Mouse (Mus musculus) thymus, adult 18-20 months (tissue): ENCODE results near the gene Plekhg1.
A peak's percentile ranks its signal among the peaks of the same experiment; 100 is the strongest.

ENCODE experiments used
- DNase-seq, 2 experiments: peaks; one replicate each; pipeline ENCODE4 v3.0.0; 2022; ENCODE audit warnings: mixed read lengths in 2 of 2

The Plekhg1 gene

DNA sequence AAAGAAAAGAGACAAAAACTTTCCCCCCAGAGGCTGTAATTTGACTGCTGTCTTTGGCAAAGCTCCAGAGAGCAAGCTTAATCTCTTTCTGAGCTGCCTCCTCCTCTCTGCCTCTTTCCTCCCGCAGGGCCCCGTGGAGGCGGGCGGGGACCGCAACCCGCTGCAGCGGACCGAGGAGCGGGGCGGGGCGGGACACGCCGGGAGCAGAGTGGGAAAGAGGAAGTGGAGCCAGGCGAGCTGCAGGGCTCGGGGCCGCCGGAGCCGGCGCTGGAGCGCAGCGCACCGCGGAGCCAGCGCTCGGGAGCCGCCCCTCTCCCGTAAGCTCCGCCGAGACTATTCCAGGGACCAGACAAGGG, at the start of gene Plekhg1:
Plekhg1 (plus strand) TSS at position 217 of the 356 bp plus-strand sequence.
- DNase-seq: peak in 1 of 2 experiments; percentile 6

DNA sequence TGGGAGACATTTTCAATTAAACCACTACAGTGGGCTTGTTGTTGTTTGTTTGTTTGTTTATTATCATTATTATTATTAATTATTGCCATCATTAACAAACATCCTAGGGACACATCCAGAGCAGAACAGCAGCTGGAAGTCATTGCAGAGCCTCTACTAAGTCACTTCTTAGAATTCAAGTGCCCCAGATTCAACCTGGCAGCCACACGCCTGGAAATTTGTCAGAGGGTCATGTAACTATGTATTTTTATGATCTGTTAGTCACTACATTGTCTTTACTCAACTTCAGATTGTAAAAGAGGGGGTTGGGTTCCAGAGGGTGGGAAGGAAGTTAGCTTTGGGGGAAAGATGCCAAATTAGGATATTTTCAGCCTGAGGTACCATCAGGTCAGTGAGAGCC, 47.4 kb upstream of the Plekhg1 start:
- DNase-seq: no peak

DNA sequence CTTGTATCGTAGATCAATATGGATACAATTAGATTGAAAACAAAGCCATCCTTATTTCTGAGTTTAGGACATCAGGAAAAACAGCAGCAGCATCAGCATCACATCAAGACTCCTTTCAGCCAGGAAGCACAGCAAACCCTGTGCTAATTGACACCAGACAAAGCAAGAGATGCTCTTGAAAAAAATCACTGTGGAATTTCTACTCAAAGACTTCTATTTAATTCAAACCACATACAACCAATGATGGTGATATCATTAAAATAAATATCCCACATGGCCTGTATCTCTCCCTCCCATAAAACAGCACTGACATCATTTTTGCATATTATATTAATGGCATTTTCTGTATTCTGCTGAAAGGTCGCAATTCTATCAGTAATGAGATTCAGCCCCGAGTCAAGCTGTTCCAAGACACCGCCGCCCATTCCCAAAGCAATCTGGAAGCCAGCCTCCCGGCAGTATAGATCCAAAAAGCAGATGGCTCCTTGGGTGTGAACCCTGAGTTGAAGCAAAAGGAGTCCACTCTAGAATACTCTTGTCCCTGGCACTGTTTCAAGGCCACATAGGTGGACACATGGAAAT, 46.4 kb upstream of the Plekhg1 start:
- DNase-seq: no peak

DNA sequence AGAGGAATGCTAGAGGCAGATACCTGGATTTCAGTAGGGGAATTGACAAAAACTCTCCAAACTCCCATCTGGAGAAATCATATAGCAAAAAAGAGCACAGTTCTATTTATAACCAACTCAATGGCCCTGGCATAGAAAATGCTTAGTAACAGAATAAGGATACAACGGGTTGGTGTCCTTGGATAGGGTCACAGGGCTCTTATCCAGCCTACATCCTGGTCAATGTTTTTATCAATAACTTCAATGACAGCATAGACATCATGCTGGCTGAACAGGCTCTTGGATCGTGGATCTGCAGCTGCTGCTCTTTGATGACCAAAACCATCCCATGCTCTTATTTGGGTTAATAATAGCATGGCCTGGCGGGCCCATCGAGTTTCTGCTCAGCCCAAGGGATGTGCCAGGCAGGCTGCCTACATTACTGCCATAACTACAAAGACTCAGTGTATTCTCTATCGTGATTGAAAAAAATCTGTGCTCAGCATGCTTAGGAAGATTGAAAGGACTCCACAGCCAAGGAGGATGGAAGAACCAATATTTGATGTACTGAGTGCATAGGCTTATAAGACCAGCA, 44.7 kb upstream of the Plekhg1 start:
- DNase-seq: no peak

DNA sequence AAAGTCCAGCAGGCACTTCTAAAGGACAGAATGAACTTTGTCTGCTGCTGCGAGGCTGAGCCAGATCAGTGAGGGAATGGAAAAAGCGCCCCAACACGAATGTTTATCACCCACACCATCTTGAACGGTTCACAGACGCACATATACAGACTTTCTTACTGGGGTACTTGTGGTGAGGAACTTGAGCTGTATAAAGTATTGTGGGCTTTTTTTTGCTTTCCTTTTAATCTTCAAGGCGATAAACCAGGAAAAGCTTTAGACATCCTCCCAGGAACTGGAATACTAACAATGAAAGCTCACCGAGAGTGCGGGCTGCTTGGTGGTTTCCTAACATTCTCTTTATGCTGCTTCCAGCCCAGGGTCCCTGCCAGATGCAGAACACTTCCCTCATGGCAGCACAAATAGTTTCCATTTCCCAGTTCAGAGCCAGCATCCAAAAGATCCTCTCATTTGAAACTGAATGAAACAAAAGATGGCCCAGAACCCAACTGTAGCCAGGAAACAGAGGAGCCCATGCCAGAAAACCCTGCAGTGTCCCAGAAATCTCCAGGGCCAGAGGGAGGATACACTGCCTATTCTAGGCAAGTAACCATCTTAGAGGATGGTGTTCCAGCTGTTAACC, 43.3 kb upstream of the Plekhg1 start:
- DNase-seq: no peak

DNA sequence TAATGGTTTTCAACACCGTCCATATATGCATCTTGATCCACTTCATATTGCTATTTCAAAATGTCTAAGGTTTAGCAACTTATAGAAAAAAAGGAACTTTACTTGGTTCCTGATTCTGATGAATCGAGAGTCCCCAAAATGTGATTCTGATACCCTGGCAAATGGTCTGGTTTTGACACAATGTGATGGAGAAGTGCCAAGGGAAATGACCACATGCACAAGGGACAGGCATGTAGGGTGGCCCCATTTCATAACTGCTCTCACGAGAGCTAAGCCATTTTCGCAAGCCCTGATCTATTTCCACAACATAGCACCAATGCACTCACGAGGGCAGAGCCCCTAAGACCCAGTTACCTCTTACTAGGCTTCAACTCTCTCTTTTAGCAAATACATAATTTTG, 42.7 kb upstream of the Plekhg1 start:
- no peak for DNase-seq

DNA sequence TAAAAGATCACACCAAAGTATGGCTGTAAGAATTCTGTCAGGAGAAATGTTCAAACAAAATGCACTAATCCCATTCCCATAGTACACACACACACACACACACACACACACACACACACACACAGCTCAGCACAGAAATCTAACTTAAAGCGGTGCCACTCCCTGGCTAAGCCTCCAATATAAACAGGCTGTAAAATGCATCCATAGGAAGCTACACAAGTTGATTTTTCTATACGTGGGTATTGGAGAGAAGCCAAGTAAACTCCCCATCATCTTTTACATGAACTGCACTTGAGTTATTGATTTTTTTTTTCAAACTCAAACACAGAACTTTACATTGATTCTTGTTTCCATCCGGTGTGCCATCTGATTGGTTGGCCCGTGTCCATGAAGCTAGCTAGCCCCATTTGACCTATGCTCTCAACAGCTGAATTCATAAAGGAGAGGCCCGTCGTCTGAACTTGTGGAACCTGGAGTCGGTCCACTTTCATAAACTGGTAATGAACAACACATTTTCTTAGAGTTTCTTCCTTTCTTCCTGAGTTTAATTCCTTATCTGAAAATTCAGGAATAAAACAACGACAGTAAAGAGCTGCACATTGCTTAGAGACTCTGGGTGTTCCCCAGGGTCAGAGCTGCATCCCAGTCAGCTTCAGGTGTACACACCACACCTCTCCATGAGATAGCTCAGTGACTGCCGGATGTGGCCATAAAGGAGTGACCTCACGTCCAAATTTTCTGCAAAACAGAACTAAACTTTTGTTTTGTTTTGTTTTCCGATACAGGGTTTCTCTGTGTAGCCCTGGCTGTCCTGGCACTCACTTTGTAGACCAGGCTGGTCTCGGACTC, 39.7 kb upstream of the Plekhg1 start:
- no peak for DNase-seq

DNA sequence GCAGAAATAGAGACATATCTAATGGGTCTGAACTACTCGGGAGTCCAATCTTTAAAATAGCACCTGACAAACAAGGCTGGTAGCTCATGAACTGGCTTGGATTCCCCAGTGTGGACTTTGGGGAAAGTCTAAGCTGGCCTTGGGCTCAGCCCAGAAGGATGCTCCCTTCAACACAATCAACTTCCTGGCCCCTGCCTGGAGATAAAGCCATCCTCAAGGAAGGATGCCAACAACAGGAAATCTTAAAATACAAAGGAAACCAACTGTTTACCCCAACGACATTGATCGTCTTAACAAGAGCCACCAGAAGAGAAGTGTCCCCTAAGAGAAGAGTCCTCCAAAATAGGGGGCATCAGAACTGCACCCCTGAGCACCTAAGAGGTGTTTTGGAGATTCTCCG, 38.3 kb upstream of the Plekhg1 start:
- DNase-seq: no peak

DNA sequence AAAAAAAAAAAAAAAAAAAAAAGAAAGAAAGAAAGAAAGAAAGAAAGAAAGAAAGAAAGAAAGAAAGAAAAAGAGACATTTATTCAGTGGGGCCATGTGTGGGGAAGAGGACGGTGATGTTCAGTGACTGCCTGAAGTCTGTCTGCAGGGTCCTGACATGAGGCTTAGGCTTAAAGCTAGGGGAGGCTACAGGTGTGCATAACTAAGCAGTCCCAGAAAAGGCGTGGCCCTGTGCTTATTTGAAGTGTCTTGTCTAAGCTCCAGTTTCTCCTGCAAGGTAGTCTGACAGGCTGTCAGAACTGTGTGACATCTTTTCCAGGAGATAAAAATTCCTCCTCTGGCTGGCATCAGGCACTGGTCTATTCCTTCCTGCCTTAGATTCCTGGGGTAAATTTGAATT, 37.6 kb upstream of the Plekhg1 start:
- no peak for DNase-seq

DNA sequence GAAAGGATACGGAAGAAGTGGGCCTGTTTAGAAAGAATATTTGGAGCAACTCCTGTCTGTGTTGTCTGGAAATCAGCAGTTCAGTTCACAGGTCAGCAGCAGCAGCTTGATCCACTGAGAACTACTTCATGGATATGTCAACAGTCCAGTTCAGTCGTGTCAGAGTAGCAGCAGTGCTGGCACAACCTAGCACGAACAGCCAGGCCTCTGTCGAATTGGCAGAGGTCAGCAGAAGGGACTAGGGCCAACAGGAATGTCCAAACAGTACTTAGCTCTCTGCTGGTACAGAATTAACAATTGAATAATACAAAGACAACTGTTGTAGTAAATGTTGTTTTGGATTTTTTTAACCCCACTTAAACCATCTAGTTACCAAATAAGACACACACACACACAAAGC, 33.9 kb upstream of the Plekhg1 start:
- DNase-seq: no peak

DNA sequence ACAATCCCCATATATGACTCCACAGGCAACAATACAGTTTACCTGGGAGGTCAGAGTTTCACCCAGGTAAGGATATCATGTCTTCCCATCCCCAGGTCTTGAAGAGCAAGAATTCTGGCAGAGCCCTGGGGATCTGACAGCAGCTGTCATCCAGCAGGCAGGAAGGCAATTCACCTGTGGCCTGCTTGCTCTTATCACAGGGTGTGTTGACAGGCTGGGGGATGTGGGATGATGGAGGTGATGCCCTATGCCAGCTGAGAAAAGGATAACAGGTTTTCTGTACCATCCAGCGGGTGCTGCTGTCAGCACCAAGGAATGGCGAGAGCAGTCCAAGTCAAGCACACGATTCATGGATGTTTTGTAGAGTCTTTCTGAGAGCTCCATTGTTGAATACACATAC, 30.1 kb upstream of the Plekhg1 start:
- DNase-seq: no peak

DNA sequence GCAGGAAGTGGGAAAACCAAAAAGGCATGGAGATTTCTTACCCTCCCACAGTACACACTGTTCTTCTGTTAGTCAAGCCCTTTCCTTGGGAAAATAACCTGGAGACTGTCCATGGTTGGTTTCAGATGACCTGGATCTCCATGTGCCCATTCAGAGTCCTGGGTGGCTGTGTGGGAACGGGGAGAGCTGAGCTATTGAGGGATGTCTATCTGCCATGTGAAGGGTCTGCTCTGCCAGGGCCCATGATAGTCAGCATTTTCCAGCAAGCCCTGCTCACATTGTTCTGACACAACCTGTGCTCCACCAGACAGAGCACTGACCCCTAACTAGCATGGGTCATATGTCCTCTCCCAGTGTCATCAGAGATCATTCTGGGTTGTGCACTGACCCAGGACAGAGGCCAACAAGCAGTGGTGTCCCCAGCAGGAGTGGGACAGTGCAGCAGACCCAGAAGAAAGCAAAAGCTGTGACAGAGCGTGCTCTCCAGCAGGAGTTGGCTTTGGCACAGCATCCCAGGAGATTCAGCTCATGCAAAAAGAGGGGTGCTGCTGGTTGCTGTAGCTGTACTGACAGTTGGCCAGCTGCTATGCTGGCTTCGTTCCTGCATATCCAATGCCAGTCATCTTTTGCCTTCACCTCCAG, 24.7 kb upstream of the Plekhg1 start:
- DNase-seq: no peak

DNA sequence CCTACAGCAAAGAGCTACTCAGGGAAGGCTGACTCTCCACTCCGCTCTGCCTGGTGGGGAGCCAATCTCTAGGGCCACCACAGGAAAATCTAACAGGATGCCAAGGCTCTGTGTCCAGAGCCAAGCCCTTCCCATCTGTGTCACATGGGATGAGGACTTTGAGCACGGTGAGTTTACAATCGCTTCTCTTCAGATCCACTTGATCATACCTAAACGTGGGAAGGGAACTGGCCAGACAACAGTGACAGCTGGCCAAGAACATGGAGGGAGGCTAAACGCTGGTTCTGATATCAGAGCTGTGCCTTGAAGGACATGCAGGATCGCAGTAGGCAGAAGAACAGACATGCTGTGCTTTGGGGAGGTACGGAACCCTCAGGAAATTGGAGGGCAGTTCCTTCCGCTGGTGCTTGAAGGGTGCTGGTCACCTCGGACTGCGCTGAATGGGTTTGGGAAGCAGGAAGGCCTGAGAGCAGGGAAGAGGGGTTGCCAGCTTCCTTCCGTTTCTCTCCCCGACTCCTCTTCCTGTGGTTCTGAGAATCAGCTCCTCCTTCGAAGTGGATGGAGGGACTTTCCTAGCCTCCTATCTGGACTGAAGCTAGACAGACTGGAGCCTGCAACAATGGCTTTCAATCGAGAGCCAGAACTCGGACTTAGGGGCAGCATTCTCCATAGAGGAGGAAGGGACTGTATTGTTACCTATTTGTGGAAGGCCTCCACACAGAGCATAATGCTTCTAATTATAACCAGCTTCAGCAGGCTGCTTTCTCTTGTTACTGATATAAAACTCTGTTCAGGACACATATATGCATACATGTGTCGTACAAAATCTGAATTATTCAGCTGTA, 21.9 kb upstream of the Plekhg1 start:
- no peak for DNase-seq

DNA sequence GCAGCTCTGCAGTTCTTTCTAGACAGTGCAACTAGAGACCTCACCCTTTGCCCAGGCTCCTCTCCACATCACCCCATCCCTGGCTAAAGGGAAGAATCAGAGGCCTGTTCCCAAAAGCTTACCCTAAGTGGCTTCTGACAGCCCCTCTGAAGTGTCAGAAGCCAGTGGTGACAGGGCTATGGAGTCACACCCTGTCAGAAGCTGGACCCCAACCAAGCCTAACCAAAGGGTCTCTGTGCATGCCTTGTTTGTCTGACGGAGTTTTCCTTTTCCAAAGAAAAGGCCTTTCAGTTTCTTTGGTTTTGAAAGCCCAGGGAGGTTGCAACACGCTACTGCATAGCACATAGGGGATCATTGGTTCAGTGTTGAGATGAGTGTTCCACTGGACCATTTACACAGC, 19.9 kb upstream of the Plekhg1 start:
- DNase-seq: no peak

DNA sequence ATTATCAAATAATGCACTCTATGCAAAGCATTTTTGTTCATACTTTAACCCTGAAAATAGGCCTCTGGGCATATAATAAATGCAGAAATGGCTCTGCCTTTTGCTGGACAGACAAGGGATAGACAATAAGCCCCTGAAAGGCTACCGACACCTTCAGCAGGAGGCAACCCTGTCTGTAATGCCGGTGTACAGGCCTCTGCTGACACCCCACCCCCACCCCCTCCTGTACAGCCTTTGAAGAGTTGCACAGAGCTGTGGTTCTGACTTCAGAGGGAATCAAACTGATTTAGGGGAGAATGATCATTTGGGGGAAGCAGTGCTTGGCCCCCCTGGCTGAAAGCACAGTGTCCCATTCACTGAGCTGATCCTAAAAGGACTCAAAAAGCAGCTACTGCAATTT, 17.8 kb upstream of the Plekhg1 start:
- DNase-seq: no peak

DNA sequence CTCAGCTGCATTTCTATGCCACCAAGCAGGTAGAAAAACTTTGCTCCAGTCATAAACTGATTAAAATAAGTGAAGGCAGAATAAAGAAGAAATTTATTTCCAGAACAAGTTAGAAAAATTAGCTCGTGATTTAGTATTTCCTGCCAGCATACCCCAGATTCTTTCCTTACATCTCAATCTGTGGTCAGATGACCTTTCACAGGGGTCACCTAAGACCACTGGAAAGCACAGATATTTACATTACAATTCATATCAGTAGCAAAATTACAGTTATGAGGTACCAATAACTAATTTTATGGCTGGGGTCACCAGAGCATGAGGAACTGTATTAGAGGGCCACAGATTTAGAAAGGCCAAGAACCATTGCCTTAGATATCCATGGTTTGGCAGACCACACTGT, 15.5 kb upstream of the Plekhg1 start:
- no peak for DNase-seq

DNA sequence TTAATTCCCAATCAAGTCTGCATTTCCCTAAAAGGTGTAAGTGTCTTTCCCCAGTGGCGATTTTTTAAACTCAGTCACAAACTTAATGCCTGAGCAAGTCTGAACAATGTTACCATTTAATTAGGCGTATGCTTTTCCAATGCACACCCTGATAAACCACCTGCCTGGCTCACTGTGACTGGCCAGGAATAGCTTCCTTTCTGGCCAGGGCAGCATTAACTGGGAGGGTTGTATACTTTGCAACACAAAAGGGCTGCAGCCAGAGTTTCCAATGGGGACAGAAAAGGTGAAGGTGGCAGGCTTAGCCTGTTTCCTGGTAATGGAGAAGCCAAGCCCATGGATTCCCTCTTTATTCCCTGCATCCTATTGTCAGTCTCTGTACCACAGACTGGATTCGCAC, 10.5 kb upstream of the Plekhg1 start:
- DNase-seq: no peak

DNA sequence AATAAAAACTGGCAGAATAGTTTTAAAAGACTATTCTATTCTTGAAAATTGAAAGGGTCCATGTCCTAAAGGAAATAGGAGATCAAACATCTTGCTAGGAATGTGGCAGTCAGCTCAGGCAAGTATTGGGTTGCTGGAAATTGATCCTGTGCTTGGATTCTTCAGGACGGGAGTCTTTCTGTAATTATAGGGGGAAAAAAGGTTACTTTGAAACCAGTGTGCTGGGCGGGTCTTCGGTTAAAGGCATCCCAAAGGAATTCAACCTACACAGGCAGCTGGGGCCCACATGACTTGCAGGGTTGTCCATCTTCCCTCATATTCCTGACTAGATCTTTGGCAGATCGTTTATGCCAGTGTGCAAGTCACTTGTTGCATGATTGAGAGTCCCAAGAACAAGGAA, 9.8 kb upstream of the Plekhg1 start:
- DNase-seq: no peak

DNA sequence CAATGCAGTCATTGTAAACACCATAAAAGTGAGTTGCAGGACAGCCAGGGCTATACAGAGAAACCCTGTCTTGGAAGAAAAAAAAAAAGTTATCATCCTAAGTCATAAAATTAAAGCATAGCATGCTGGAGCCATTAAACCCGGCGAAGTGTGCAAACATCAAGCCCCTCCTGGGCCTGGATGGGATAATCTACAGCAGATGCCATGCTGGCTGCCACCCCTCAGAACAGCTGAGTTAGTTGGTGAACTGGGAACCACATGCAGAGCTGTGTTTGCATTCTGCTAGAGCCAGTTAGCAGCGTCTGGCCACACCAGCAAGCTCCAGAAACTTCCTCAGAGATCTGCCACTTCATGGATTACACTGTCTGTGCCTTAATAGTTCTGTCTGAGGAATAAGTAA, 3.1 kb upstream of the Plekhg1 start:
- no peak for DNase-seq

DNA sequence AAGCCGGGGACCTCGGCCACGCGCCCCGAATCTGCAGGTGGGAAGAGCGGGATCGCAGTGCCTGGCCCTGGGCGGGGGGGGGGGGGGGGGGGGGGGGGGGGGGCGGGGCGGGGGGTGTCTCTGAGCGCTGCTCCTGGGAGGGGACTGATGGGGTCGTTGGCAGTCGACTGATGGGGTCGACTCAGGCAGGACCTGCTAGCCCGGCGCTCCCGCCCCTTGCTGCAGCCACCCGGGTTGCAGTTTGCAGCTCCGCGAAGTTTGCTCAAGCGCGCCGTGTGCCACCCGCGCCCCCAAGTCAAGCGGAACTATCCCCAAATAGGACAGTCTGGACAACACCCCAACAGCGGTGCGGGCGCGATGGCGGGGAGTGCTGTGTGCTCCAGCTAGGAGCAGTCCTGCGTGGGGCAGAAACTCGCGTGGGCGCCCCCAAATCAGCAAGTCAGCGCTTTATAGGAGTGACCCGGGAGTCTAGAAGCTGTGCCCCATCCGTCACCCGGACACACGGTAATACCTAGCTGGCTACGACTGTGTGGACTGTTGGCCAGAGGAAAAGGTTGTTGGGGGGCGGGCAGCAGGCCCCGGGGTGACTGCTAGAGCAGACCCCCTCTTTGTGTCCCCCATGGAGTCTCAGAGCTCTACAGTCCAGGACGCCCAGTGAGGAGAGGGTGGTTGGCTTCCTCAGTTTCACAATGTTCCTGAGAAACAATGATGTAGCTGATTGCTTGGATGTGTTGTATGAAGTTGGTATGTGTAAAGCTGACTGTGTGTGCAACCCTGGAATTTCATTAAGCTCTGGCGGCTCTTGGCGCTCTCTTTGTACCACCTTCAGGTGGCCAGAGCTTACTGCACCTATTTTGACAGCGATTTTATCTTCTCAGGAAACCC, 582 bp downstream of the Plekhg1 start:
- DNase-seq: no peak

DNA sequence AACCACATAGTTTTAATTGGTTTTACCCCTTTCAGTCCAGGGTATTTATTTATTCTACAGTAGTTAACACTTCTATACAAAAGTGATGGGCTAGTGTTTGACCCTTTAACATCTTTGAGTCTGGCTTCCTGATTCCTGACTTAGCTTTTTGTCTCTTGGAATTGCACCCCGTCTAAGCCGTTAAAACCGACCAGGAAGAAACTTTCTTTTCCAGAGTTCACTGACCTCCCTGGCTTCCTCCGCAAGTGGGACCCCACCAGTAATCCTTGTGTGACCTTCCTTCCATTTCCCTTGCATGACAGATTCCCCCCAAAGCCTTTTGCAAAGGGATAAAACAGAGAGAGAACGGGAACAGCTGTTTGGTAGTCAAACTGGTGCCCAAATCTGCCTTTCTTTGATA, 1.6 kb downstream of the Plekhg1 start:
- DNase-seq: no peak

DNA sequence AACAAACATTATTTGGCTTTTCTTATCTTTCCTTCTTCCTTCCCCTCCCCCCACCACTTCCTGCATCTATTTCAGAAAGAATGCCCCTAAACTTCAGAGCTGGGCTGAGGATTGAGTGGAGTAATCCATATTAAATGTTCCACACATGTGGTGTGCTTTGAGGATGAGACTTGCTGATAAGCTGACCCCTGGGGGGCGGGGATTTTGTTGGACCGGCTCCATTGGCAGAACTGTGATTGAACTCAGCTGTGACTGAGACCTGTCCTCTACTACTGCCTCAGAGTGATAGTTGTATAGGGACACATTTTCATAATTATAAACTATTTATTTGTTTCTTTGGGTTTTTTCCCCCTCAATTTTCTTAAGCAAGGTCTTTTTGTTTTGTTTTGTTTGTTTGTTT, 2.9 kb downstream of the Plekhg1 start:
- DNase-seq: no peak
